Mouse (Mus musculus) brain, embryonic 14.5 days (tissue): ENCODE results near the gene Sobp.

Experiments
- CTCF ChIP-seq: fragments of 200-500 bp; IDR thresholded peaks from 2 replicates; pipeline ENCODE4 v1.5.1; 2012; ENCODE audit warnings: inconsistent platforms, mild to moderate bottlenecking, moderate library complexity, borderline replicate concordance; ENCODE audit not compliant: insufficient read depth, insufficient read length; ENCODE audit errors: extremely low read depth
- POLR2A ChIP-seq: fragments of 200-500 bp; IDR thresholded peaks from 2 replicates; pipeline ENCODE4 v1.6.1; 2012; ENCODE audit warnings: mild to moderate bottlenecking, inconsistent platforms, borderline replicate concordance; ENCODE audit not compliant: poor library complexity, insufficient read depth, insufficient read length, severe bottlenecking; ENCODE audit errors: extremely low read depth

- TF ChIP-seq CTCF (no peak), POLR2A (no peak)
These were observed 76.6 kb downstream of the Sobp start for GRCm38 (mm10) chr10:43097755-43098154.
